Mouse (Mus musculus) hindbrain, embryonic 13.5 days (tissue): ENCODE results near the gene Btbd10. TPM values are rescaled to one million over a fixed set of nuclear protein-coding genes. Genes with fewer than 3 reads are reported as not detected.

Source experiments
- ATAC-seq: fragments of 200-750 bp; cut with Nextera tagmentation; 2 replicates; pipeline ENCODE4 v1.8.0; 2017; ENCODE audit warnings: moderate TSS enrichment; ENCODE audit not compliant: low FRiP score
- H3K27ac ChIP-seq: fragments of 300-500 bp; sonication (generic); 2 replicates; pipeline ENCODE4 v1.5.1; 2015; ENCODE audit warnings: inconsistent platforms, mild to moderate bottlenecking, moderate library complexity
- H3K27me3 ChIP-seq: fragments of 300-500 bp; sonication (generic); 2 replicates; pipeline ENCODE4 v1.6.1; 2015; ENCODE audit warnings: mild to moderate bottlenecking, inconsistent platforms
- H3K36me3 ChIP-seq: fragments of 300-500 bp; sonication (generic); 2 replicates; pipeline ENCODE4 v1.6.1; 2015; ENCODE audit warnings: mild to moderate bottlenecking, inconsistent platforms
- H3K4me1 ChIP-seq: fragments of 300-500 bp; sonication (generic); replicated peaks from 2 replicates; pipeline ENCODE4 v1.6.1; 2015; ENCODE audit warnings: inconsistent platforms
- H3K4me2 ChIP-seq: fragments of 300-500 bp; sonication (generic); 2 replicates; pipeline ENCODE4 v1.6.1; 2015; ENCODE audit warnings: inconsistent platforms, mild to moderate bottlenecking, moderate library complexity
- H3K4me3 ChIP-seq: fragments of 300-500 bp; sonication (generic); 2 replicates; pipeline ENCODE4 v1.5.1; 2015; ENCODE audit warnings: mild to moderate bottlenecking, inconsistent platforms
- H3K9ac ChIP-seq: fragments of 300-500 bp; sonication (generic); 2 replicates; pipeline ENCODE4 v1.6.1; 2015; ENCODE audit warnings: mild to moderate bottlenecking, inconsistent platforms
- H3K9me3 ChIP-seq: fragments of 300-500 bp; sonication (generic); 2 replicates; pipeline ENCODE4 v1.6.1; 2016; ENCODE audit warnings: inconsistent platforms
- WGBS: fragments of 180-500 bp; shearing (Covaris S2); methylation state at CpG from one replicate; pipeline ENCODE4 v1.1.7; 2015; 5-methylcytosine and 5-hydroxymethylcytosine counted together
- polyA plus RNA-seq: library from polyadenylated mRNA; unstranded; fragments of >200 nt; fragmentation: Nextera tagmentation; extraction: Ambion mirVana; gene quantifications from 2 replicates; pipeline ENCODE4 v1.2.1, GENCODE M21; 2015

Gene Btbd10
- 64.2 and 68.7 TPM in 2 replicates for polyA plus RNA-seq

- Histone ChIP-seq H3K36me3 (no peaks in the 10 kb centered on the region), H3K27ac (peak within 1 kb of the TSS; percentile 95), H3K9me3 (no peaks in the 10 kb centered on the region), H3K9ac (peak within 1 kb of the TSS; percentile 97), H3K4me3 (peak within 1 kb of the TSS; percentile 89), H3K4me1 (peaks cover 30% of the 10 kb centered on the region), H3K27me3 (0 out of 2 replicates have a peak, but pooled peaks cover 4% of the 10 kb centered on the region), H3K4me2 (peak within 1 kb of the TSS; percentile 78)
- WGBS, result under 1% methylated on average over 64 of the region's 64 CpGs
- peak; percentile 99 for ATAC-seq
Observed at GRCm38 (mm10) chr7:113368746-113369619, at the start of gene Btbd10. Gene Btbd10 (minus strand): TSS chr7:113369392.

- Histone ChIP-seq H3K27ac (no peak overlapping the region), H3K9me3 (no peaks in the 10 kb centered on the region), H3K36me3 (no peaks in the 10 kb centered on the region), H3K27me3 (no peaks in the 10 kb centered on the region), H3K9ac (no peak overlapping the region), H3K4me1 (no peaks in the 10 kb centered on the region), H3K4me2 (no peak overlapping the region), H3K4me3 (no peak overlapping the region)
- WGBS, result 90% methylated on average over 1 of the region's 1 CpGs
- ATAC-seq, result no peak
Observed at GRCm38 (mm10) chr7:113416536-113416935, 47.3 kb upstream of the Btbd10 start.

- Histone ChIP-seq H3K9ac (no peak overlapping the region), H3K27ac (no peak overlapping the region), H3K36me3 (no peaks in the 10 kb centered on the region), H3K9me3 (no peaks in the 10 kb centered on the region), H3K4me3 (no peak overlapping the region), H3K4me2 (no peak overlapping the region), H3K27me3 (no peaks in the 10 kb centered on the region), H3K4me1 (no peaks in the 10 kb centered on the region)
- 94% methylated on average over 3 of the region's 3 CpGs for WGBS
- ATAC-seq, result no peak
Observed at GRCm38 (mm10) chr7:113415256-113415655, 46.1 kb upstream of the Btbd10 start.

- ATAC-seq, result no peak
- Histone ChIP-seq H3K4me1 (no peaks in the 10 kb centered on the region), H3K4me2 (no peak overlapping the region), H3K36me3 (no peaks in the 10 kb centered on the region), H3K9ac (no peak overlapping the region), H3K27ac (no peak overlapping the region), H3K9me3 (no peaks in the 10 kb centered on the region), H3K27me3 (no peaks in the 10 kb centered on the region), H3K4me3 (no peak overlapping the region)
- WGBS, result 58% methylated on average over 5 of the region's 5 CpGs
Observed at GRCm38 (mm10) chr7:113408712-113409111, 39.5 kb upstream of the Btbd10 start.

- no peak overlapping the region for H3K4me3 ChIP-seq
- no peaks in the 10 kb centered on the region for H3K9me3 ChIP-seq
- no peaks in the 10 kb centered on the region for H3K27me3 ChIP-seq
- no peaks in the 10 kb centered on the region for H3K4me1 ChIP-seq
- H3K36me3 ChIP-seq, result no peaks in the 10 kb centered on the region
- ATAC-seq, result no peak
- no peak overlapping the region for H3K27ac ChIP-seq
- no peak overlapping the region for H3K4me2 ChIP-seq
- no peak overlapping the region for H3K9ac ChIP-seq
Observed at GRCm38 (mm10) chr7:113398083-113398482, 28.9 kb upstream of the Btbd10 start.

GRCm38 (mm10) chr7:113396661-113397060 lies 27.5 kb upstream of the Btbd10 start:
- Histone ChIP-seq H3K9me3 (no peaks in the 10 kb centered on the region), H3K27me3 (no peaks in the 10 kb centered on the region), H3K27ac (no peak overlapping the region), H3K36me3 (no peaks in the 10 kb centered on the region), H3K9ac (no peak overlapping the region), H3K4me3 (no peak overlapping the region), H3K4me1 (no peaks in the 10 kb centered on the region), H3K4me2 (no peak overlapping the region)
- WGBS, result 93% methylated on average over 4 of the region's 4 CpGs
- ATAC-seq, result no peak

- Histone ChIP-seq H3K9ac (no peak overlapping the region), H3K27ac (no peak overlapping the region), H3K4me1 (no peaks in the 10 kb centered on the region), H3K27me3 (no peaks in the 10 kb centered on the region), H3K4me2 (no peak overlapping the region), H3K36me3 (no peaks in the 10 kb centered on the region), H3K9me3 (no peaks in the 10 kb centered on the region), H3K4me3 (no peak overlapping the region)
- 87% methylated on average over 2 of the region's 2 CpGs for WGBS
- ATAC-seq, result no peak
Observed at GRCm38 (mm10) chr7:113391619-113392018, 22.4 kb upstream of the Btbd10 start.

- ATAC-seq, result no peak
- WGBS, result 93% methylated on average over 2 of the region's 2 CpGs
Observed at GRCm38 (mm10) chr7:113388470-113388869, 19.3 kb upstream of the Btbd10 start, which contains the start of gene Pth. Gene Pth (minus strand): TSS chr7:113388570.

GRCm38 (mm10) chr7:113377875-113378658 lies 8.9 kb upstream of the Btbd10 start:
- Histone ChIP-seq H3K4me2 (no peak overlapping the region), H3K27me3 (no peaks in the 10 kb centered on the region), H3K4me3 (no peak overlapping the region), H3K9me3 (no peaks in the 10 kb centered on the region), H3K27ac (no peak overlapping the region), H3K36me3 (no peaks in the 10 kb centered on the region), H3K9ac (no peak overlapping the region), H3K4me1 (no peaks in the 10 kb centered on the region)
- WGBS, result 32% methylated on average over 7 of the region's 7 CpGs
- peak; percentile 46 for ATAC-seq

More at GRCm38 (mm10) chr7:113388470-113388869, 19.3 kb upstream of the Btbd10 start, which contains the start of gene Pth:
- no peak within 1 kb of the TSS for H3K4me3 ChIP-seq
- H3K36me3 ChIP-seq, result no peaks in the 10 kb centered on the region
- H3K4me1 ChIP-seq, result no peaks in the 10 kb centered on the region
- H3K27ac ChIP-seq, result no peak within 1 kb of the TSS
- no peaks in the 10 kb centered on the region for H3K27me3 ChIP-seq
- no peaks in the 10 kb centered on the region for H3K9me3 ChIP-seq
- H3K4me2 ChIP-seq, result no peak within 1 kb of the TSS
- H3K9ac ChIP-seq, result no peak within 1 kb of the TSS

- Histone ChIP-seq H3K36me3 (no peaks in the 10 kb centered on the region), H3K4me3 (no peak overlapping the region), H3K9me3 (no peaks in the 10 kb centered on the region), H3K4me2 (no peak overlapping the region), H3K27me3 (0 out of 2 replicates have a peak, but pooled peaks cover 4% of the 10 kb centered on the region), H3K4me1 (peaks cover 14% of the 10 kb centered on the region), H3K27ac (no peak overlapping the region), H3K9ac (no peak overlapping the region)
- 58% methylated on average over 1 of the region's 1 CpGs for WGBS
- no peak for ATAC-seq
Observed at GRCm38 (mm10) chr7:113372682-113373081, 3.5 kb upstream of the Btbd10 start.

GRCm38 (mm10) chr7:113369620-113370340 lies 588 bp upstream of the Btbd10 start:
- Histone ChIP-seq H3K9me3 (no peaks in the 10 kb centered on the region), H3K27me3 (0 out of 2 replicates have a peak, but pooled peaks cover 4% of the 10 kb centered on the region), H3K4me3 (peak overlapping the region; percentile 89), H3K4me2 (peak overlapping the region; percentile 78), H3K4me1 (peaks cover 29% of the 10 kb centered on the region), H3K27ac (peak overlapping the region; percentile 95), H3K36me3 (no peaks in the 10 kb centered on the region), H3K9ac (peak overlapping the region; percentile 97)
- peak; percentile 74 for ATAC-seq
- WGBS, result under 1% methylated on average over 44 of the region's 44 CpGs

- WGBS, result 55% methylated on average over 4 of the region's 4 CpGs
- ATAC-seq, result no peak
- no peaks in the 10 kb centered on the region for H3K36me3 ChIP-seq
Observed at GRCm38 (mm10) chr7:113367440-113367839, 1.8 kb downstream of the Btbd10 start.

More at GRCm38 (mm10) chr7:113367440-113367839, 1.8 kb downstream of the Btbd10 start:
- Histone ChIP-seq H3K9me3 (no peaks in the 10 kb centered on the region), H3K4me2 (peak overlapping the region; percentile 78; the same call in 1 of the 2 replicates), H3K4me1 (peaks cover 30% of the 10 kb centered on the region), H3K4me3 (no peak overlapping the region), H3K27me3 (0 out of 2 replicates have a peak, but pooled peaks cover 4% of the 10 kb centered on the region), H3K27ac (no peak overlapping the region), H3K9ac (no peak overlapping the region)
